Mouse (Mus musculus): ENCODE measurements around the gene Dmpk.
A peak's percentile ranks its signal among the peaks of the same experiment; 100 is the strongest.

DNA sequence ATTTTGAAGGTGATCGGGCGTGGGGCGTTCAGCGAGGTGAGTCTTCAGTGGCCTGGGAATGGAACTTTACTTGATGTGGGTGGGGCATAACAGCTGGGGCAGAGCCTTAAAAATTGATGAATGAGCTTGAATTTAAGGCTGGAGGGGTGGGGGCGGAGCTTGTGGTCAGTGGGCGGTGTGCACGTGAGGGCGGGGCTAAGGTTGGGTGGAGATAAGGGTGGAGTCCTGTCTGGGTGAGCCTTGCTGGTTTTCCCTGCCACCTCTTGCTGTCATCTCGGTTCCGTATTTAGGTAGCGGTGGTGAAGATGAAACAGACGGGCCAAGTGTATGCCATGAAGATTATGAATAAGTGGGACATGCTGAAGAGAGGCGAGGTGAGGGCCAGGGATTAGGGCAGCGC, 2.4 kb downstream of the Dmpk start:
- TF ChIP-seq POLR2A (IDR thresholded peaks at IDR 0.05; ENCODE audit: insufficient read length, low read depth) (no peak), SRF (IDR thresholded peaks at IDR 0.05; ENCODE audit: control insufficient read depth, insufficient read length, low read depth) (no peak), MYOG (IDR thresholded peaks at IDR 0.05; ENCODE audit: control insufficient read depth in 1 of 3, insufficient read depth in 1 of 3, insufficient read length in 2 of 3, low read depth in 2 of 3) (peak in 2 of 3 experiments; percentile 16 to 47), TCF3 (IDR thresholded peaks at IDR 0.05; ENCODE audit: insufficient read length, low read depth) (no peak), MAX (IDR thresholded peaks at IDR 0.05; ENCODE audit: low read depth) (no peak), CEBPB (IDR thresholded peaks at IDR 0.05; ENCODE audit: insufficient read depth, poor library complexity, severe bottlenecking) (no peak), REST (IDR thresholded peaks at IDR 0.05; ENCODE audit: insufficient read depth, insufficient read length) (no peak), USF1 (IDR thresholded peaks at IDR 0.05; ENCODE audit: low read depth) (peak; percentile 62), E2F4 (IDR thresholded peaks at IDR 0.05; ENCODE audit: insufficient read depth) (no peak), TCF12 (IDR thresholded peaks at IDR 0.05; ENCODE audit: insufficient read depth, poor library complexity, severe bottlenecking) (no peak)
